Mouse (Mus musculus): ENCODE data around the gene Gm21304. TPM values are rescaled to one million over a fixed set of nuclear protein-coding genes. Genes with fewer than 3 reads are reported as not detected.
"Not testable (repeated sequence)": the region's sequence is repeated elsewhere in the genome, so short reads cannot be mapped to it uniquely, and the experiment has no call there.

Gm21304 gene
- total RNA-seq (2021) = not detected
- long read RNA-seq, experiment 1 = 0 reads
- long read RNA-seq, experiment 2 = 0 reads

DNA sequence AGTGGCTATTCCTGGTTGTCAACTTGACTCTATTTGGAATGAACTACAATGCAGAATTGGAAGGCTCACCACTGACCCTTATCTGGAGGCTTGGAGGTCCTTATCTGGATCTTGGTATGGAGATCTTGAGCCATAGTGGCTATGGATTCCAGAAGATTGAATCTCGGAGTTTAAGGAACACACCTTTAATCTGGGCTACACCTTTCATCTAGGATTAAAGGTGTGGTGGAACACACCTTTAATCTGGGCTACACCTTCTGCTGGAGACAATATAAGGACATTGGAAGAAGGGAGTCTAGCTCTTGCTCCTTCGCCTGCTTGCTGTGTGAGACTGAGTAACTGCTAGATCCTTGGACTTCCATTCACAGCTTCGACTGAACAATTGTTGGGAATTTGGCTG, at the start of gene Gm21304:
TSS of gene Gm21304 (plus strand) at position 301 of the 400 bp plus-strand sequence.
- not testable (repeated sequence) for DNase-seq (ENCODE audit: low spot score in 2 of 2)

DNA sequence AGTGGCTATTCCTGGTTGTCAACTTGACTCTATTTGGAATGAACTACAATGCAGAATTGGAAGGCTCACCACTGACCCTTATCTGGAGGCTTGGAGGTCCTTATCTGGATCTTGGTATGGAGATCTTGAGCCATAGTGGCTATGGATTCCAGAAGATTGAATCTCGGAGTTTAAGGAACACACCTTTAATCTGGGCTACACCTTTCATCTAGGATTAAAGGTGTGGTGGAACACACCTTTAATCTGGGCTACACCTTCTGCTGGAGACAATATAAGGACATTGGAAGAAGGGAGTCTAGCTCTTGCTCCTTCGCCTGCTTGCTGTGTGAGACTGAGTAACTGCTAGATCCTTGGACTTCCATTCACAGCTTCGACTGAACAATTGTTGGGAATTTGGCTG, 25.6 kb upstream of the Gm21304 start, which contains the start of gene Gm21293:
TSS of gene Gm21293 (plus strand) at position 301 of the 400 bp plus-strand sequence.
- not testable (repeated sequence) for DNase-seq (ENCODE audit: low spot score in 2 of 2)

DNA sequence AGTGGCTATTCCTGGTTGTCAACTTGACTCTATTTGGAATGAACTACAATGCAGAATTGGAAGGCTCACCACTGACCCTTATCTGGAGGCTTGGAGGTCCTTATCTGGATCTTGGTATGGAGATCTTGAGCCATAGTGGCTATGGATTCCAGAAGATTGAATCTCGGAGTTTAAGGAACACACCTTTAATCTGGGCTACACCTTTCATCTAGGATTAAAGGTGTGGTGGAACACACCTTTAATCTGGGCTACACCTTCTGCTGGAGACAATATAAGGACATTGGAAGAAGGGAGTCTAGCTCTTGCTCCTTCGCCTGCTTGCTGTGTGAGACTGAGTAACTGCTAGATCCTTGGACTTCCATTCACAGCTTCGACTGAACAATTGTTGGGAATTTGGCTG, 17.1 kb upstream of the Gm21304 start, which contains the start of gene Gm6763:
TSS of gene Gm6763 (plus strand) at position 301 of the 400 bp plus-strand sequence.
- not testable (repeated sequence) for DNase-seq (ENCODE audit: low spot score in 2 of 2)

DNA sequence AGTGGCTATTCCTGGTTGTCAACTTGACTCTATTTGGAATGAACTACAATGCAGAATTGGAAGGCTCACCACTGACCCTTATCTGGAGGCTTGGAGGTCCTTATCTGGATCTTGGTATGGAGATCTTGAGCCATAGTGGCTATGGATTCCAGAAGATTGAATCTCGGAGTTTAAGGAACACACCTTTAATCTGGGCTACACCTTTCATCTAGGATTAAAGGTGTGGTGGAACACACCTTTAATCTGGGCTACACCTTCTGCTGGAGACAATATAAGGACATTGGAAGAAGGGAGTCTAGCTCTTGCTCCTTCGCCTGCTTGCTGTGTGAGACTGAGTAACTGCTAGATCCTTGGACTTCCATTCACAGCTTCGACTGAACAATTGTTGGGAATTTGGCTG, 8.6 kb upstream of the Gm21304 start, which contains the start of gene Gm8764:
TSS of gene Gm8764 (plus strand) at position 301 of the 400 bp plus-strand sequence.
- not testable (repeated sequence) for DNase-seq (ENCODE audit: low spot score in 2 of 2)

DNA sequence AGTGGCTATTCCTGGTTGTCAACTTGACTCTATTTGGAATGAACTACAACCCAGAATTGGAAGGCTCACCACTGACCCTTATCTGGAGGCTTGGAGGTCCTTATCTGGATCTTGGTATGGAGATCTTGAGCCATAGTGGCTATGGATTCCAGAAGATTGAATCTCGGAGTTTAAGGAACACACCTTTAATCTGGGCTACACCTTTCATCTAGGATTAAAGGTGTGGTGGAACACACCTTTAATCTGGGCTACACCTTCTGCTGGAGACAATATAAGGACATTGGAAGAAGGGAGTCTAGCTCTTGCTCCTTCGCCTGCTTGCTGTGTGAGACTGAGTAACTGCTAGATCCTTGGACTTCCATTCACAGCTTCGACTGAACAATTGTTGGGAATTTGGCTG, 8.4 kb downstream of the Gm21304 start, which contains the start of gene Gm21312:
TSS of gene Gm21312 (plus strand) at position 301 of the 400 bp plus-strand sequence.
- DNase-seq (ENCODE audit: low spot score in 2 of 2) = not testable (repeated sequence)

DNA sequence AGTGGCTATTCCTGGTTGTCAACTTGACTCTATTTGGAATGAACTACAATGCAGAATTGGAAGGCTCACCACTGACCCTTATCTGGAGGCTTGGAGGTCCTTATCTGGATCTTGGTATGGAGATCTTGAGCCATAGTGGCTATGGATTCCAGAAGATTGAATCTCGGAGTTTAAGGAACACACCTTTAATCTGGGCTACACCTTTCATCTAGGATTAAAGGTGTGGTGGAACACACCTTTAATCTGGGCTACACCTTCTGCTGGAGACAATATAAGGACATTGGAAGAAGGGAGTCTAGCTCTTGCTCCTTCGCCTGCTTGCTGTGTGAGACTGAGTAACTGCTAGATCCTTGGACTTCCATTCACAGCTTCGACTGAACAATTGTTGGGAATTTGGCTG, 16.9 kb downstream of the Gm21304 start, which contains the start of gene Gm20765:
TSS of gene Gm20765 (plus strand) at position 301 of the 400 bp plus-strand sequence.
- not testable (repeated sequence) for DNase-seq (ENCODE audit: low spot score in 2 of 2)

DNA sequence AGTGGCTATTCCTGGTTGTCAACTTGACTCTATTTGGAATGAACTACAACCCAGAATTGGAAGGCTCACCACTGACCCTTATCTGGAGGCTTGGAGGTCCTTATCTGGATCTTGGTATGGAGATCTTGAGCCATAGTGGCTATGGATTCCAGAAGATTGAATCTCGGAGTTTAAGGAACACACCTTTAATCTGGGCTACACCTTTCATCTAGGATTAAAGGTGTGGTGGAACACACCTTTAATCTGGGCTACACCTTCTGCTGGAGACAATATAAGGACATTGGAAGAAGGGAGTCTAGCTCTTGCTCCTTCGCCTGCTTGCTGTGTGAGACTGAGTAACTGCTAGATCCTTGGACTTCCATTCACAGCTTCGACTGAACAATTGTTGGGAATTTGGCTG, 25.4 kb downstream of the Gm21304 start, which contains the start of gene Gm4340:
TSS of gene Gm4340 (plus strand) at position 301 of the 400 bp plus-strand sequence.
- not testable (repeated sequence) for DNase-seq (ENCODE audit: low spot score in 2 of 2)

DNA sequence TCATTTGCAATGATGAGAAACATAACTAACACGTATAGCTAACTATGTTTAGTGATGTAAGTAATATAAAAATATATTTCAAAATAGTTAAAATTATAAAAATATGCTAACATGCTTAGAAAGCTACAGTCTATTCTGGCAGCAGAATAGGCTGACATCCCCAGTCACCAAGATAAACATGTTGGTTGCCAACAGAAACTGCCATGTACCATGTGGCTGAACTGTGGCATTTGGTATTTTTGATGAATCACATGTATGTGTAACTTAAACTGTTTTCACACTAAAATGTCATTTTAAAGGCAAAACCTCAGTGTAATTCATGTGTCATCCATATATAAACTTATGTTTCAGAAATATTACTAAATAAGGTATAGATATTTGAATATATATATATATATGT, 41.3 kb downstream of the Gm21304 start:
- no peak for DNase-seq (ENCODE audit: low spot score in 2 of 2)

DNA sequence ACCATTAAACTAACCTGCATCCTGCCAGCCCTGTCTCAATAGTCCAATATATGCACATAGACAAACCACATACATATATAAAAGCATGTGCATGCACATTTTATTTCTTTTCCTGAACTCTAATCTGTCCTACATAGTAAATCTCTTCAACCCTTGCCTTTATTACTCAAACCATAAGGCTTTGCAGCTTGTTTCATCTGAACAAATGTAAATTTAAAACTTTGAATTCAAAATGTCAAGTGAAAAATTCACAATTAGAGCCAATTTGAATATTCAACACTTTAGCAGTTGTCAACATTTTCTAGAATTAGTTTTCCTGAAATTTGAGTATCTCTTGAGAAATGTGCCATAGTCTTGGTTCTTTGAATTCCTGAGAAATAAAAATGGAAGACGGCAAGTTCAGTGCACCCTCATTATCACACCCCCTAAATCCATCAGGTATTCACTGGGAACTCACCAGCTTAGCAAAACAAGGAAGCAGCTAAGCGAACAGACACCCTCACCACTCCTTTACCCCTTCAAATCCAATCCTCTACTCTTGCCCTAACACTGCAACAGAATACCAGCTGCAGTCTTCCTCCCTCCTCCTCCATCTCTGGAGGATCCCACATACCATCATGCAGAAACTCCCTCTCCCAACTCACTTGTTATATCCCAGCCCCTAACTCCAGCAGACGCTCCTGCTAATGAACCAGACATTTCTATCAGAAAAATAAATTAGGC, 42.1 kb downstream of the Gm21304 start:
- no peak for DNase-seq (ENCODE audit: low spot score in 2 of 2)

DNA sequence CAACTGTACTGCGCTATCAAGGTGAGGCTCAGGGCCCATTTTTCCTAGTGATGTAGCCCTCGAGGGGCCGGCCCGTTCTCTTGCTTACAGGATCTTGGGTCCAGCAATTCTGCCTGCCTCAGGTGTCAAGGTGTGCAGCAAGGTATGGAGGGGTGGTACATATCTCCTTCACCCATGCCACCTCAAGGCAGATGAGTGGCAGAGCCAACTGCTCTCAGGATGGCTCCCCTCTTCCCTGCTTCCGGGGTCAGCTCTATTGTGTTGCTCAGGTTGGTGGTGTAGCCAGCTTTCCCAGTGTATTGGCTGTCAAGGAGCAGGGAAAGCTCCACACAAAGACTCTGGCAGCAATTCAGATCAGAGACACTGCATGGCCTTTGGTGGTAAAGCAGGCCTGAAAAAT, 46.2 kb downstream of the Gm21304 start:
- DNase-seq (ENCODE audit: low spot score in 2 of 2) = no peak

Other genes with a start within 250 kb of the Gm21304 start
- not detected for gene Gm21293, start 25.5 kb upstream of the Gm21304 start, total RNA-seq (2021)
- not detected for gene Gm6763, start 17.0 kb upstream of the Gm21304 start, total RNA-seq (2021)
- gene Gm8764, start 8.5 kb upstream of the Gm21304 start, total RNA-seq (2021) = not detected
- gene Gm21312, start 8.5 kb downstream of the Gm21304 start, total RNA-seq (2021) = not detected
- gene Gm20765, start 17.0 kb downstream of the Gm21304 start, total RNA-seq (2021) = not detected
- not detected for gene Gm4340, start 25.5 kb downstream of the Gm21304 start, total RNA-seq (2021)